Mouse (Mus musculus): Measurements from ENCODE around the gene Ttc24. TPM values are rescaled to one million over a fixed set of nuclear protein-coding genes. Genes with fewer than 3 reads are reported as not detected.

Ttc24 gene
- polyA plus RNA-seq, 1 experiment = not detected

DNA sequence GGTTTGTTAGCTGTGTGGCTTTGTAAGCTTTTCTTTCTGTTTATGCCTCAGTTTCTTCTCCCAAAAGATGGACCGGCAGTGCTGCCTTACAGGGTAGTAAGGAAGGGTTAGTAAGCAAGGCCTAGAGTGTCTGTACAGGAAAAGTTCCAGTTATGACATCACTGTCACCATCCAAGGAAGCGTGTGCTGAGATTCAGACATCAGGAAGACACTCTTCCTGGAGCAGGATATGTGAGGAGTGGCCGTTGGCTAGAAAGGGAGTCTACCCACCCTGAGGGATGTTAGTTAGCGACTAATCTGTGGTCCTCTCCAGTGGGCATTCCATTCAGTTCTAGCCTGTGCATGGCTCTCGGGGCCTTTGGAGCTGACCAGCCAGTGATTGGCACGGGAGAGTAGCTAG lies 24.1 kb upstream of the Ttc24 start:
- H3K4me1 ChIP-seq (ENCODE audit: control insufficient read depth, insufficient read depth, low read length) = peaks cover 4% of the 10 kb centered on the region; the same call in 1 of the 2 replicates
- H3K27ac ChIP-seq (ENCODE audit: insufficient read depth, low read length) = no peak overlapping the region
- TF ChIP-seq POLR2A (IDR thresholded peaks at IDR 0.05; ENCODE audit: low read depth, low read length) = no peak
- no peak for TF ChIP-seq CTCF (IDR thresholded peaks at IDR 0.05; ENCODE audit: borderline replicate concordance, insufficient read depth, low read length)
- H3K4me3 ChIP-seq (ENCODE audit: insufficient read depth, low read length) = no peak overlapping the region

DNA sequence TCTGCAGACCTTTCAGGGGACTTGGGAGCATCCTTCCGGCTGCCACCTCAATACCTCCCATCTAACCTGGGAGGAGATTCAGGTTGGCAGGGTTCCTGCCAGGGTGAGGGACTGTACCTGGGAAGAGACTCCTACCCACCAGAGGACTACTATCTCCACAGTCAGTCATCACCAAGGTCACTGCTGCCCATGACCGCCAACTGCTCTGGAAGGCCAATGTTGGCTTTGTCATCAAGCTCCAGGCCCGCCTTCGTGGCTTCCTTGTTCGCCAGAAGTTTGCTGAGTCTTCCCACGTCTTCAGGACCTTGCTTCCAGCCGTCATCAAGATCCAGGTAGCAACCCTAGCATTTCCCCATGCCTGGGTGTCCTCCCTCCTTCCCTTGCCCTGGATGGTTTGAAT lies 23.6 kb upstream of the Ttc24 start:
- no peak overlapping the region for H3K4me3 ChIP-seq (ENCODE audit: insufficient read depth, low read length)
- H3K27ac ChIP-seq (ENCODE audit: insufficient read depth, low read length) = no peak overlapping the region
- TF ChIP-seq POLR2A (IDR thresholded peaks at IDR 0.05; ENCODE audit: low read depth, low read length) (no peak), CTCF (IDR thresholded peaks at IDR 0.05; ENCODE audit: borderline replicate concordance, insufficient read depth, low read length) (no peak)
- H3K4me1 ChIP-seq (ENCODE audit: control insufficient read depth, insufficient read depth, low read length) = peaks cover 4% of the 10 kb centered on the region; the same call in 1 of the 2 replicates

DNA sequence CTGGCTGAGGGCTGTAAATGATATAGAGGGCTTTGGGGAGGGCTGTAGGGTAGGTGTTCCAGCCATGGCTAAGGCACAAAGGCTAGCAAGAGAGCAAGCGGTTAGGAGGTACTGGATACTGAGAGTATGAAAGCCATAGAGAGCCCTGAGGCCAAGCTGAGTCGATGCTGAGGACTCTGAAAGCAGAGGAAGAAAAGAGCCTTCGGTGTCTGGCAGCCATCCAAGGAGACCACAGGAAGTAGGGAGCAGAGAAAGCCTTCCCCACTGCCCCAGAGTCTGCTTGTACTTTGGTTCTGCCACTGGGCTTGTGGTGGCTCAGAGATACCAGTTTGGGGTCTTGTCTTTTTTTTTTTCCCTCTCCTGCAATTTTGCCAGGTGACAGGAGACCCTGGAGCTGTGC lies 22.1 kb upstream of the Ttc24 start:
- Histone ChIP-seq H3K27ac (ENCODE audit: insufficient read depth, low read length) (no peak overlapping the region), H3K4me3 (ENCODE audit: insufficient read depth, low read length) (no peak overlapping the region), H3K4me1 (ENCODE audit: control insufficient read depth, insufficient read depth, low read length) (peaks cover 4% of the 10 kb centered on the region; the same call in 1 of the 2 replicates)
- TF ChIP-seq CTCF (IDR thresholded peaks at IDR 0.05; ENCODE audit: borderline replicate concordance, insufficient read depth, low read length) (no peak), POLR2A (IDR thresholded peaks at IDR 0.05; ENCODE audit: low read depth, low read length) (no peak)

DNA sequence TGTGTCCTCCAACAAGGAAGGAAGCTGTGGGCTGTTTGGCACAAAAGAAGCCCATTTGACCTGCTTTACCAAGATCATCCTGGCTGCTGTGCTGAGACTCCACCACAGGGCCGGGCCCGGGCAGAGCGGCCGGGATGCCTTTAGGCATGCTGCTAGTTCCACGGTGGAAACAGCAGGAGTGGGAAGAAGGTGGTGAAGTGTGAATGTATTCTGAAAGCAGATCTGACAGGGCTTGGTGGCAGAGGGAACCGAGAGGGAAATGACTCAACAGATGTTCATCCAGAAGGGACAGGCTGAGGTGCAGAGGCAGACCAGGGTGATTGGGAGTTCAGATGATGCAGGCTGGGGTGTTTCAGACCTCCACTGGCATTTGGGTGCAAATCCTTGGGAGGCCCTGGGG lies 19.6 kb upstream of the Ttc24 start:
- TF ChIP-seq CTCF (IDR thresholded peaks at IDR 0.05; ENCODE audit: borderline replicate concordance, insufficient read depth, low read length) = no peak
- TF ChIP-seq POLR2A (IDR thresholded peaks at IDR 0.05; ENCODE audit: low read depth, low read length) = no peak
- no peak overlapping the region for H3K4me3 ChIP-seq (ENCODE audit: insufficient read depth, low read length)
- peaks cover 4% of the 10 kb centered on the region; the same call in 1 of the 2 replicates for H3K4me1 ChIP-seq (ENCODE audit: control insufficient read depth, insufficient read depth, low read length)
- H3K27ac ChIP-seq (ENCODE audit: insufficient read depth, low read length) = no peak overlapping the region

DNA sequence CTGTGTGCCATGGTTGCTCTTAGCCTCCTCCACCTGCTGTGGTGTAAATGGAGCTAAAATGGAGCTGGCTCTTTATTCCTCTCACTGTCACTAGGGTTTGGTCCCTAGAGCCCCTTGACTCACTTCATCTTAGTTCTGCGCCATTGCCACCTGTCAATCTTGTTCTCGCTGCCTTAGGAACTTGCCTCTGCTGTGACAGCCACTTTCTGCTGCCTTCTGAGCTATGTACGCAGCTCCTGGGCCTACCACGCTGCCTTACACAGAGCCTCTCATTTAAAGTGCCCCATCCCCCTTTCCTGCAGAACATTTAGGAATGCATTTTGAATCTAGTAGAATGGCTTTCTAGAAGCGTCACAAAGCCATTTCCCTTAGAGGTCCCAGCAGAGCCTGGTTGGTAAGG lies 16.0 kb upstream of the Ttc24 start:
- Histone ChIP-seq H3K4me1 (ENCODE audit: control insufficient read depth, insufficient read depth, low read length) (peaks cover 4% of the 10 kb centered on the region; the same call in 1 of the 2 replicates), H3K27ac (ENCODE audit: insufficient read depth, low read length) (no peak overlapping the region), H3K4me3 (ENCODE audit: insufficient read depth, low read length) (no peak overlapping the region)
- TF ChIP-seq POLR2A (IDR thresholded peaks at IDR 0.05; ENCODE audit: low read depth, low read length) = no peak
- TF ChIP-seq CTCF (IDR thresholded peaks at IDR 0.05; ENCODE audit: borderline replicate concordance, insufficient read depth, low read length) = no peak

DNA sequence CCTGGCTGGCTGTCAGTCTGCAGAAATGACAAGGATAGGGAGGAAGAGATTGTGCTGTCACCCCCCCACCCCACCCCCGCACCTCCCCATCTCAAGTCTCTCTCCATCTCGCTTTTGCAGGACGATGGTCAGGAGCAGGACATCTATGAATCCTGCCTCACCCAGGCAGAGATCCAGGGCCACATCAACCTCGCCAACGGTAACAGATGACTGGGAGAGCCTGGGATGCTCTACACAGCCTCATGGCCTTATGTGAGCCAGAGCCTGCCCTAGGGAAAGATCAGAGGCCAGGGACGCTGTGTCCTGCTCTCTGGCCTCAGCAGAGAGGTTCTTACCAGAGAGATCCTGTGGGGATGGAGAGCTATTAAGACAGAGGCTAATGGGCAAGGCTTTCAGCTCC lies 12.5 kb upstream of the Ttc24 start:
- H3K4me1 ChIP-seq (ENCODE audit: control insufficient read depth, insufficient read depth, low read length) = no peaks in the 10 kb centered on the region
- H3K4me3 ChIP-seq (ENCODE audit: insufficient read depth, low read length) = no peak overlapping the region
- no peak for TF ChIP-seq POLR2A (IDR thresholded peaks at IDR 0.05; ENCODE audit: low read depth, low read length)
- no peak for TF ChIP-seq CTCF (IDR thresholded peaks at IDR 0.05; ENCODE audit: borderline replicate concordance, insufficient read depth, low read length)
- no peak overlapping the region for H3K27ac ChIP-seq (ENCODE audit: insufficient read depth, low read length)

DNA sequence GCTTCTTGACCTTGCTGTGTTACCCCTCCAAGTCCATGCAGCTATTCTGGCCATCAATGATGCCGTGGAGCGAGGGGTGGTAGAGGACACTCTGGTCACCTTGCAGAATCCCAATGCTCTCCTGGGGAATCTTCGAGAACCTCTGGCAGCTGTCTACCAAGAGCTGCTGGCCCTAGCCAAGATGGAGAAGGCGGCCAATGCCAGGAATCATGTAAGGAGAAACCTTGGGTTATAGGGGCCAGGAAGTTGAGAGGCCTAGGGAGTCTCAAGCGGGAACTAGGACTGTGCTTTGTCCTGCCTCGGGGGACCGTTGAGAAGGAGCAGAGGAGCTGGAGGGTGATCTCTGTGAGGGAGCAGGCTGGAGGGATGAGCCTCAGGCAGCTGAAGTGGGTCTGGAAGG lies 12.0 kb upstream of the Ttc24 start:
- TF ChIP-seq POLR2A (IDR thresholded peaks at IDR 0.05; ENCODE audit: low read depth, low read length) = no peak
- TF ChIP-seq CTCF (IDR thresholded peaks at IDR 0.05; ENCODE audit: borderline replicate concordance, insufficient read depth, low read length) = no peak
- H3K27ac ChIP-seq (ENCODE audit: insufficient read depth, low read length) = no peak overlapping the region
- no peak overlapping the region for H3K4me3 ChIP-seq (ENCODE audit: insufficient read depth, low read length)
- no peaks in the 10 kb centered on the region for H3K4me1 ChIP-seq (ENCODE audit: control insufficient read depth, insufficient read depth, low read length)

DNA sequence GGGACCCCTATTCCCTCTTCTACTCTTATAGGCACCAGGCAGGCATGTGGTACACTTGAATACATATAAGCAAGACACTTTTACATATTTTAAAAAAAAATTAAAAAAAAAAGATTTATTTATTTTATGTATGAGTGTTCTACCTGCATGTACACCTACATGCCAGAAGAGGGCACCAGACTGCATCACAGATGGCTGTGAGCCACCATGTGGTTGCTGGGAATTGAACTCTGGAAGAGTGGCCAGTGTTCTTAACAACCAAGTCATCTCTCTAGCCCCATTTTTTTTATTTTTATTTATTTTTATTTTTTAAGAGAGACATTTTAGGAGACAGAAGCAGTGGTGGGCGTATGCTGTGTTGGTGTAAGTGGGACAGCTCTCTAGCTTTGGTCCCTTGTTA lies 9.6 kb upstream of the Ttc24 start:
- no peak overlapping the region for H3K4me3 ChIP-seq (ENCODE audit: insufficient read depth, low read length)
- H3K4me1 ChIP-seq (ENCODE audit: control insufficient read depth, insufficient read depth, low read length) = peaks cover 4% of the 10 kb centered on the region
- TF ChIP-seq POLR2A (IDR thresholded peaks at IDR 0.05; ENCODE audit: low read depth, low read length) = no peak
- peak; percentile 71; the same call in 1 of the 2 replicates for TF ChIP-seq CTCF (IDR thresholded peaks at IDR 0.05; ENCODE audit: borderline replicate concordance, insufficient read depth, low read length)
- no peak overlapping the region for H3K27ac ChIP-seq (ENCODE audit: insufficient read depth, low read length)

DNA sequence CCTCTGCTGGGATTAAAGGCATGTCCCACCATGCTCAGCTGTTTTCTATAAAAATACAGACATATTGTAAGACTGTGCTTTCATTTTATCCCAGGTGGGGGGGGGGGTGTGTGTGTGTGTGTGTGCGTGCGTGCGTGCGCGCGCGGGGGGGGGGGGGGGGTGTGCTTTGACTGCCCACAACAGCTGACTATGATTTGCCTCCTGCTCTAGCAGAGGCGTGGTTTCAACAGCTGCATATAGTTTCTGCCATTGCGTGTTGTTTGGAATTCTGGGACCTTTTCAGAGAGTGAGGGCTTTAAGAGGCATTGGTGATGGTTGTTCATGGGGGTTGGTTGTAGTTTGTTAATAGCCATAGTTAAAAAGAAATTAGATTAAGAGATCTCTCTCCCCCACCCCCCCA lies 7.4 kb upstream of the Ttc24 start:
- H3K4me1 ChIP-seq (ENCODE audit: control insufficient read depth, insufficient read depth, low read length) = peaks cover 4% of the 10 kb centered on the region
- H3K4me3 ChIP-seq (ENCODE audit: insufficient read depth, low read length) = no peak overlapping the region
- no peak overlapping the region for H3K27ac ChIP-seq (ENCODE audit: insufficient read depth, low read length)
- no peak for TF ChIP-seq CTCF (IDR thresholded peaks at IDR 0.05; ENCODE audit: borderline replicate concordance, insufficient read depth, low read length)

DNA sequence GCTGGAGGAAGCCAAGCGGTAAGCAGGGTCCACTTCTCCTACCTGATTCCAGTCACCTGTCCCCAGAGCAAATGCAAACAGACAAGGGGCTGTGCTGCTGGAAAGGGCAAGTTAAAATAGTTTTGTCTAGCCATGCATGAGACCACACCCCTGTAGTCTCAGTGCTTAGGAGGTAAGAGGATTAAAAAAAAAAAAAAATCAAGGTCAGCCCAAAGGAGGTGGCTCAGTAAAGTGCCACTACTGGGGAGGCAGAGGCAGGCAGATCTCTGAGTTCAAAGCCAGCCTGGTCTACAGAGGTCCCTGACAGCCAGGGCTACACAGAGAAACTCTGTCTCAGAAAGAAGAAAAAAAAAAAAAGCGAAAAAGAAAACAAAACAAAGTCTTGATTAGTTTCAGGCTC lies 5.9 kb upstream of the Ttc24 start:
- no peak overlapping the region for H3K4me3 ChIP-seq (ENCODE audit: insufficient read depth, low read length)
- no peak for TF ChIP-seq CTCF (IDR thresholded peaks at IDR 0.05; ENCODE audit: borderline replicate concordance, insufficient read depth, low read length)
- H3K27ac ChIP-seq (ENCODE audit: insufficient read depth, low read length) = no peak overlapping the region
- peaks cover 4% of the 10 kb centered on the region for H3K4me1 ChIP-seq (ENCODE audit: control insufficient read depth, insufficient read depth, low read length)

DNA sequence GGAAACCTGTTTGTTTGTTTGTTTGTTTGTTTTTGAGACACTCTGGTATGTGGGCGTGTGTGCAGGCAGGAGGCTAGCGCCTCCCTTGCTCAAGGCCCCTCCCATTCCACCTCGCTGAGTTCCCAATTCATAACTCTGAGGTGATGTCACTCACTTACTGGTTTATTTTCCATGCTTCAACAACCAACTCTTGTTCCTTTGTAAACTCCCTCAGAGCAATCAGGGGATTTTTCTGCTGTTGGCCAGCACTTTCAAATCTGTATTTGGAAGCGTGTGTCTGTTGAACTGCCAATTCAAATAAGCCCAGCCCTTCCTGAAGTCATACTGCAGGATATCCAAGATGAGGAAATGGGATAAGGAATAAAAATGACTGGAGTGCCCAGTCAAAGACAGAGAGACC lies 4.6 kb upstream of the Ttc24 start:
- Histone ChIP-seq H3K4me1 (ENCODE audit: control insufficient read depth, insufficient read depth, low read length) (peaks cover 4% of the 10 kb centered on the region), H3K4me3 (ENCODE audit: insufficient read depth, low read length) (peak overlapping the region; percentile 83), H3K27ac (ENCODE audit: insufficient read depth, low read length) (peak overlapping the region; percentile 68)
- TF ChIP-seq CTCF (IDR thresholded peaks at IDR 0.05; ENCODE audit: borderline replicate concordance, insufficient read depth, low read length) = no peak

Data from embryonic fibroblast, embryonic 13.5 days (primary cell).